10 mouse cellular contexts compared by ENCODE assay signal in the genomic region with DNA sequence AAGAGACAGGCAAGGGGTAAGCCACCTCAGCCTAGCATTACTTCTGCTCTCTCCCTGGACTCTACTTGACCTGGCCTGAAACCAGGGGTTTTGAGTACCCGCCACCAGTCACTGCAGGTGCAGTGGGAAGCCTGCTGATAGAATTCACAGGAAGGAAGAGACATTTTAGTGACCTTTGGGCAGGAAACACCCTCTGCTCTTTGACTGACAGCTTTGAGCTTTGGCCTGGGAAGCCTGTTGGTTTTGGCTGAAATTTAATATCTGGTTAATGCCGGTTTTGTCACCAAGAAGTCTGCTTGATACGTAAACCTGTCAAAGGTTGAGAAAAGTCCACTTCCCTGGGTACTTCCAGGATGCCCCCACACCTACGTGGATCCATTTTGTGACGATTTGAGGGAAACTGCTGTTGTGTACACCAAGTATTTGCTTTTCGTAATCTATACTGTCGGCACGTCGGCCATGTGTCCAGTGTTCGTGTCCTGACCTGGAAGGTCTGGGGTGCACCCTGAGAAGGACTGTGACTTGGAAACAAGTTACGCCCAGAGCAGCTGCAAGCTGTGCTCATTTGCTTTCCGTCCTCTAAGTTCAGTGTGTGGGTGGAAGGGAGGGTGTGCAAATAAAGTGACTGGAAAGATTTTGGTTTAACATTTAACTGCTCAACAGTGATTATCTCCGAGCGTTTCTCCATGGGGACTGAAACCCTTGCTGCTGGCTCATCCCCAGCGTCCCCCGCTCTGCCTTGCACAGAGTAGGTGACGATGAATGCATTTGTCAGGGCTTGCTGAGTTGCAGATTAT.
A peak's percentile ranks its signal among the peaks of the same experiment; 100 is the strongest.
DNase-seq lines count a peak whose midpoint lies in the region; ATAC-seq and TF ChIP-seq lines count a peak whose summit lies in the region.
"Had no signal": no experiment of that assay in that cellular context is flagged by ENCODE, and none has a peak within 500 bp of the region (broad histone marks: within the 10 kb centered on the region; RNA-seq: fewer than 3 reads in every experiment).

No protein-coding gene starts in this region.

- H3K9me3 ChIP-seq in kidney, embryonic 15.5 days (replicated peaks): no peaks in the 10 kb centered on the region
- no peaks in the 10 kb centered on the region for H3K9me3 ChIP-seq in liver, embryonic 13.5 days (replicated peaks)
- no peaks in the 10 kb centered on the region for H3K9me3 ChIP-seq in hindbrain, embryonic 12.5 days (replicated peaks)
- H3K9me3 ChIP-seq: embryonic facial prominence, embryonic 13.5 days had no signal

- no peak overlapping the region for H3K9ac ChIP-seq in kidney, embryonic 15.5 days
- H3K9ac ChIP-seq in liver, embryonic 13.5 days: no peak overlapping the region
- no peak overlapping the region for H3K9ac ChIP-seq in hindbrain, embryonic 12.5 days
- H3K9ac ChIP-seq: embryonic facial prominence, embryonic 13.5 days had no signal

- H3K4me3 ChIP-seq in kidney, embryonic 15.5 days (replicated peaks): no peak overlapping the region
- no peak overlapping the region for H3K4me3 ChIP-seq in liver, embryonic 13.5 days (replicated peaks)
- no peak overlapping the region for H3K4me3 ChIP-seq in thymus, adult 2 months (ENCODE audit: control insufficient read depth, insufficient read depth, low read length)
- H3K4me3 ChIP-seq in hindbrain, embryonic 12.5 days: no peak overlapping the region
- H3K4me3 ChIP-seq: embryonic facial prominence, embryonic 13.5 days had no signal

- H3K4me2 ChIP-seq in kidney, embryonic 15.5 days: no peak overlapping the region
- H3K4me2 ChIP-seq in liver, embryonic 13.5 days: no peak overlapping the region
- H3K4me2 ChIP-seq in hindbrain, embryonic 12.5 days (replicated peaks): no peak overlapping the region
- H3K4me2 ChIP-seq: embryonic facial prominence, embryonic 13.5 days had no signal

- H3K36me3 ChIP-seq in kidney, embryonic 15.5 days: no peaks in the 10 kb centered on the region
- H3K36me3 ChIP-seq in liver, embryonic 13.5 days: no peaks in the 10 kb centered on the region
- H3K36me3 ChIP-seq in thymus, adult 2 months (ENCODE audit: control insufficient read depth, insufficient read depth, low read length): no peaks in the 10 kb centered on the region
- H3K36me3 ChIP-seq in hindbrain, embryonic 12.5 days: no peaks in the 10 kb centered on the region
- H3K36me3 ChIP-seq: embryonic facial prominence, embryonic 13.5 days had no signal

- peak overlapping the region; percentile 43; the same call in 1 of the 2 replicates for H3K27ac ChIP-seq in kidney, embryonic 15.5 days
- H3K27ac ChIP-seq in liver, embryonic 13.5 days: peak overlapping the region; percentile 50; the same call in 1 of the 2 replicates
- no peak overlapping the region for H3K27ac ChIP-seq in thymus, adult 2 months (ENCODE audit: control insufficient read depth, insufficient read depth, low read length)
- H3K27ac ChIP-seq in hindbrain, embryonic 12.5 days: no peak overlapping the region
- H3K27ac ChIP-seq: embryonic facial prominence, embryonic 13.5 days had no signal

- ATAC-seq in kidney, embryonic 15.5 days (replicated peaks; ENCODE audit: low FRiP score): no peak; the same call in 1 of the 2 replicates
- peak; percentile 83 for ATAC-seq in liver, embryonic 13.5 days (ENCODE audit: low read depth)
- ATAC-seq in hindbrain, embryonic 12.5 days (ENCODE audit: low FRiP score): no peak

- no peak for TF ChIP-seq POLR2A in thymus, adult 2 months (IDR thresholded peaks at IDR 0.05; ENCODE audit: control insufficient read depth, extremely low read depth, insufficient read depth, low read length, poor library complexity)

- H3K4me1 ChIP-seq in kidney, embryonic 15.5 days: peaks cover 66% of the 10 kb centered on the region
- peaks cover 16% of the 10 kb centered on the region for H3K4me1 ChIP-seq in liver, embryonic 13.5 days (replicated peaks)
- H3K4me1 ChIP-seq in thymus, adult 2 months (replicated peaks; ENCODE audit: control insufficient read depth, insufficient read depth, low read length): no peaks in the 10 kb centered on the region; the same call in 1 of the 2 replicates
- H3K4me1 ChIP-seq in hindbrain, embryonic 12.5 days: peaks cover 19% of the 10 kb centered on the region

- peaks cover 17% of the 10 kb centered on the region; the same call in 1 of the 2 replicates for H3K27me3 ChIP-seq in kidney, embryonic 15.5 days
- H3K27me3 ChIP-seq in liver, embryonic 13.5 days: no peaks in the 10 kb centered on the region
- H3K27me3 ChIP-seq in thymus, adult 2 months (ENCODE audit: control insufficient read depth, insufficient read depth, low read length): no peaks in the 10 kb centered on the region
- peaks cover 74% of the 10 kb centered on the region for H3K27me3 ChIP-seq in hindbrain, embryonic 12.5 days
- H3K27me3 ChIP-seq: Patski had no signal

- WGBS in kidney, embryonic 15.5 days: 30% methylated on average over 17 of the region's 17 CpGs
- WGBS in liver, embryonic 13.5 days (ENCODE audit: insufficient replicate concordance): 63% methylated on average over 17 of the region's 17 CpGs
- WGBS in thymus, adult 2 months: 87% methylated on average over 17 of the region's 17 CpGs
- WGBS in hindbrain, embryonic 12.5 days: 59% methylated on average over 17 of the region's 17 CpGs

- TF ChIP-seq CTCF in thymus, adult 2 months (IDR thresholded peaks at IDR 0.05; ENCODE audit: borderline replicate concordance, control insufficient read depth, extremely low read depth, insufficient read depth, low read length, poor library complexity): no peak

- peak; percentile 46 for DNase-seq in adipocyte (ENCODE audit: low spot score)
- DNase-seq in heart, adult 8-10 months (ENCODE audit: low spot score): peak; percentile 41
- no peak for DNase-seq in liver, embryonic 13.5 days
- DNase-seq in adrenal gland, adult 18-20 months (ENCODE audit: low spot score in 2 of 2): no peak
- no peak for DNase-seq in testis, postnatal 14 days (ENCODE audit: low spot score)
- DNase-seq in thymus, adult 2 months: no peak

Comparison
In these comparisons a context has a peak if more than half of its experiments do, and no peak if none do; other contexts are left out.
1. DNase-seq: peak in adipocyte (single experiment) and heart, adult 8-10 months (single experiment); none in liver, embryonic 13.5 days (single experiment), adrenal gland, adult 18-20 months (0 of 2), testis, postnatal 14 days (single experiment) and thymus, adult 2 months (single experiment).
2. H3K27ac ChIP-seq: peak in kidney, embryonic 15.5 days (single experiment) and liver, embryonic 13.5 days (single experiment); none in thymus, adult 2 months (single experiment) and hindbrain, embryonic 12.5 days (single experiment).